23 mouse cellular contexts compared by ENCODE assay signal in the genomic region with DNA sequence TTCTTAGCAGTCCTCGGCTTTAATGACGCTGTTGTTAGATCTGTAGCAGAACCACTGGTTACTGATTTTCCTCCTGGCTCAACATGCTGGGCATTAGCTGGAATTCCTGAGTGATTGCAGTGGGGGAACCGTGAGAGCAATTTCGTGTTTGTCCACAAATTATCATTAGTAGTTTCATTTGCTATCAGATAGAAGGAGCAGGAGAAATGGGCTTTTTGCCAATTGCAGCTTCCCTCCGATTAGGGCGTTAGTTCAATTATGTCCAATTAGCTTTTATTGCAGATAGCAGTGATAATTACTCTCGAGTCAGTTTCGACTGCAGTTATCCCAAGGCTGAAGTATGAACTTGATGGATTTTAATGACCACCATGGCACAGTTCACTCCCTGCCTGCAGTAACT. TPM values are rescaled to one million over a fixed set of nuclear protein-coding genes. Genes with fewer than 3 reads are reported as not detected.
DNase-seq lines count a peak whose midpoint lies in the region; ATAC-seq and TF ChIP-seq lines count a peak whose summit lies in the region.
"Had no signal": no experiment of that assay in that cellular context is flagged by ENCODE, and none has a peak within 500 bp of the region (broad histone marks: within the 10 kb centered on the region; RNA-seq: fewer than 3 reads in every experiment).

No protein-coding gene starts in this region.

- TF ChIP-seq CTCF in intestine, postnatal 0 days (IDR thresholded peaks at IDR 0.05; ENCODE audit: low read depth), result no peak

- no peaks in the 10 kb centered on the region for H3K36me3 ChIP-seq in hindbrain, embryonic 13.5 days
- H3K36me3 ChIP-seq in hindbrain, embryonic 10.5 days, result peaks cover 8% of the 10 kb centered on the region; the same call in 1 of the 2 replicates
- no peaks in the 10 kb centered on the region for H3K36me3 ChIP-seq in neural tube, embryonic 13.5 days
- peaks cover 5% of the 10 kb centered on the region for H3K36me3 ChIP-seq in intestine, postnatal 0 days (ENCODE audit: control insufficient read depth, insufficient read depth)
- H3K36me3 ChIP-seq: embryonic facial prominence, embryonic 15.5 days; neural tube, embryonic 12.5 days; stomach, embryonic 15.5 days had no signal

- ATAC-seq in hindbrain, embryonic 13.5 days (ENCODE audit: low FRiP score), result no peak
- ATAC-seq in neural tube, embryonic 13.5 days (ENCODE audit: low read depth), result no peak
- no peak for ATAC-seq in intestine, postnatal 0 days
- ATAC-seq: inflammation-experienced regulatory T-cells, adult 6 months had no signal

- H3K4me3 ChIP-seq in hindbrain, embryonic 13.5 days, result no peak overlapping the region
- H3K4me3 ChIP-seq in hindbrain, embryonic 10.5 days, result no peak overlapping the region
- no peak overlapping the region for H3K4me3 ChIP-seq in neural tube, embryonic 13.5 days
- no peak overlapping the region for H3K4me3 ChIP-seq in intestine, postnatal 0 days (ENCODE audit: low read depth, low read length)
- H3K4me3 ChIP-seq: embryonic facial prominence, embryonic 15.5 days; limb, embryonic 10.5 days; neural tube, embryonic 12.5 days; stomach, embryonic 15.5 days had no signal

- H3K27me3 ChIP-seq in hindbrain, embryonic 13.5 days, result no peaks in the 10 kb centered on the region
- H3K27me3 ChIP-seq in hindbrain, embryonic 10.5 days (ENCODE audit: insufficient read depth, poor library complexity, severe bottlenecking), result no peaks in the 10 kb centered on the region
- no peaks in the 10 kb centered on the region for H3K27me3 ChIP-seq in neural tube, embryonic 13.5 days
- no peaks in the 10 kb centered on the region for H3K27me3 ChIP-seq in intestine, postnatal 0 days (replicated peaks; ENCODE audit: control insufficient read depth, insufficient read depth, low read length)
- H3K27me3 ChIP-seq: embryonic facial prominence, embryonic 15.5 days; neural tube, embryonic 12.5 days; stomach, embryonic 15.5 days had no signal

- H3K27ac ChIP-seq in hindbrain, embryonic 13.5 days, result peak overlapping the region; percentile 67
- H3K27ac ChIP-seq in hindbrain, embryonic 10.5 days, result no peak overlapping the region
- H3K27ac ChIP-seq in neural tube, embryonic 13.5 days (replicated peaks), result peak overlapping the region; percentile 80
- no peak overlapping the region for H3K27ac ChIP-seq in intestine, postnatal 0 days (ENCODE audit: low read depth, low read length)
- H3K27ac ChIP-seq: embryonic facial prominence, embryonic 15.5 days; limb, embryonic 10.5 days; neural tube, embryonic 12.5 days; stomach, embryonic 15.5 days had no signal

- no peak for DNase-seq in hindbrain, embryonic 10.5 days (ENCODE audit: low spot score)
- DNase-seq in neural tube, embryonic 10.5 days (ENCODE audit: extremely low spot score, low spot score), result no peak
- no peak for DNase-seq in urinary bladder, adult 2 months (ENCODE audit: low spot score)
- no peak for DNase-seq in thymus, adult 18-20 months
- DNase-seq: adrenal gland, postnatal 25 days; cerebellum, adult 11-12 months; cerebellum, postnatal 25 days; heart, postnatal 10 days; kidney, postnatal 36 days; layer of hippocampus, adult 9-11 months; lung, adult 18-20 months; lung, postnatal 36 days; right cerebral cortex, postnatal 25 days; thymus, adult 2 months had no signal

- H3K9ac ChIP-seq in hindbrain, embryonic 13.5 days, result no peak overlapping the region
- no peak overlapping the region for H3K9ac ChIP-seq in neural tube, embryonic 13.5 days
- H3K9ac ChIP-seq in intestine, postnatal 0 days (ENCODE audit: low read depth, low read length), result no peak overlapping the region
- H3K9ac ChIP-seq: embryonic facial prominence, embryonic 15.5 days; neural tube, embryonic 12.5 days; stomach, embryonic 15.5 days had no signal

- 71% methylated on average over 8 of the region's 8 CpGs for WGBS in hindbrain, embryonic 13.5 days
- 92% methylated on average over 8 of the region's 8 CpGs for WGBS in hindbrain, embryonic 10.5 days
- WGBS in neural tube, embryonic 13.5 days, result 38% methylated on average over 8 of the region's 8 CpGs
- 37% methylated on average over 8 of the region's 8 CpGs for WGBS in intestine, postnatal 0 days

- no peaks in the 10 kb centered on the region for H3K9me3 ChIP-seq in hindbrain, embryonic 13.5 days
- H3K9me3 ChIP-seq in hindbrain, embryonic 10.5 days, result no peaks in the 10 kb centered on the region
- H3K9me3 ChIP-seq in neural tube, embryonic 13.5 days, result no peaks in the 10 kb centered on the region
- no peaks in the 10 kb centered on the region for H3K9me3 ChIP-seq in intestine, postnatal 0 days (ENCODE audit: control insufficient read depth)
- H3K9me3 ChIP-seq: embryonic facial prominence, embryonic 15.5 days; limb, embryonic 10.5 days; neural tube, embryonic 12.5 days; stomach, embryonic 15.5 days had no signal

- no peak overlapping the region for H3K4me2 ChIP-seq in hindbrain, embryonic 13.5 days
- H3K4me2 ChIP-seq in neural tube, embryonic 13.5 days, result no peak overlapping the region
- peak overlapping the region; percentile 17; the same call in 1 of the 2 replicates for H3K4me2 ChIP-seq in intestine, postnatal 0 days (replicated peaks; ENCODE audit: low read depth)
- H3K4me2 ChIP-seq: embryonic facial prominence, embryonic 15.5 days; liver, embryonic 11.5 days; neural tube, embryonic 12.5 days; stomach, embryonic 15.5 days had no signal

- peaks cover 34% of the 10 kb centered on the region for H3K4me1 ChIP-seq in hindbrain, embryonic 13.5 days (replicated peaks)
- H3K4me1 ChIP-seq in hindbrain, embryonic 10.5 days (replicated peaks), result 0 out of 2 replicates have a peak, but pooled peaks cover 4% of the 10 kb centered on the region
- H3K4me1 ChIP-seq in neural tube, embryonic 13.5 days (replicated peaks), result peaks cover 51% of the 10 kb centered on the region
- H3K4me1 ChIP-seq in intestine, postnatal 0 days (replicated peaks; ENCODE audit: control insufficient read depth, insufficient read depth, low read length), result peaks cover 3% of the 10 kb centered on the region; the same call in 1 of the 2 replicates
- H3K4me1 ChIP-seq: limb, embryonic 10.5 days; stomach, embryonic 15.5 days had no signal

RNA-seq across cellular contexts. Expression of a gene that starts 35.0 kb away (rescaled TPM):
- 28.2 and 31.4 TPM in 2 replicates for polyA plus RNA-seq in hindbrain, embryonic 13.5 days (2015; fragmentation: Nextera tagmentation; extraction: Ambion mirVana)
- 29.2 and 33.8 TPM in 2 replicates for polyA plus RNA-seq in hindbrain, embryonic 10.5 days (2016; fragmentation: Nextera tagmentation; extraction: Ambion mirVana)
- 27.3 and 28.8 TPM in 2 replicates for polyA plus RNA-seq in neural tube, embryonic 13.5 days (2015; fragmentation: Nextera tagmentation; extraction: Ambion mirVana)
- 10.6 and 11.5 TPM in 2 replicates for polyA plus RNA-seq in intestine, postnatal 0 days (2015; fragmentation: Nextera tagmentation; extraction: Ambion mirVana)
- polyA plus RNA-seq in urinary bladder, adult 2 months (2012; rRNA removed), result 6.1 and 10.1 TPM in 2 replicates

RNA-seq across cellular contexts. Expression of a gene that starts 35.9 kb away (rescaled TPM):
- polyA plus RNA-seq in hindbrain, embryonic 13.5 days (2015; fragmentation: Nextera tagmentation; extraction: Ambion mirVana), result 125 and 127 TPM in 2 replicates
- 124 and 163 TPM in 2 replicates for polyA plus RNA-seq in hindbrain, embryonic 10.5 days (2016; fragmentation: Nextera tagmentation; extraction: Ambion mirVana)
- 128 and 131 TPM in 2 replicates for polyA plus RNA-seq in neural tube, embryonic 13.5 days (2015; fragmentation: Nextera tagmentation; extraction: Ambion mirVana)
- 30.8 and 30.9 TPM in 2 replicates for polyA plus RNA-seq in intestine, postnatal 0 days (2015; fragmentation: Nextera tagmentation; extraction: Ambion mirVana)
- 20.4 and 26.1 TPM in 2 replicates for polyA plus RNA-seq in urinary bladder, adult 2 months (2012; rRNA removed)

RNA-seq across cellular contexts. Expression of a gene that starts 47.0 kb away (rescaled TPM):
- polyA plus RNA-seq in hindbrain, embryonic 13.5 days (2015; fragmentation: Nextera tagmentation; extraction: Ambion mirVana), result 6.6 and 6.7 TPM in 2 replicates
- 11.3 and 12.1 TPM in 2 replicates for polyA plus RNA-seq in hindbrain, embryonic 10.5 days (2016; fragmentation: Nextera tagmentation; extraction: Ambion mirVana)
- 8.2 and 8.3 TPM in 2 replicates for polyA plus RNA-seq in neural tube, embryonic 13.5 days (2015; fragmentation: Nextera tagmentation; extraction: Ambion mirVana)
- polyA plus RNA-seq in intestine, postnatal 0 days (2015; fragmentation: Nextera tagmentation; extraction: Ambion mirVana), result 5.7 and 5.8 TPM in 2 replicates
- 14.4 and 19.7 TPM in 2 replicates for polyA plus RNA-seq in urinary bladder, adult 2 months (2012; rRNA removed)

RNA-seq across cellular contexts. Expression of a gene that starts 47.1 kb away (rescaled TPM):
- 7.0 and 8.3 TPM in 2 replicates for polyA plus RNA-seq in hindbrain, embryonic 13.5 days (2015; fragmentation: Nextera tagmentation; extraction: Ambion mirVana)
- 7.0 and 8.9 TPM in 2 replicates for polyA plus RNA-seq in hindbrain, embryonic 10.5 days (2016; fragmentation: Nextera tagmentation; extraction: Ambion mirVana)
- polyA plus RNA-seq in neural tube, embryonic 13.5 days (2015; fragmentation: Nextera tagmentation; extraction: Ambion mirVana), result 10.2 and 11.1 TPM in 2 replicates
- polyA plus RNA-seq in intestine, postnatal 0 days (2015; fragmentation: Nextera tagmentation; extraction: Ambion mirVana), result 14.1 and 16.1 TPM in 2 replicates
- polyA plus RNA-seq in urinary bladder, adult 2 months (2012; rRNA removed), result 24.1 and 33.5 TPM in 2 replicates

RNA-seq across cellular contexts. Expression of a gene that starts 49.3 kb away (rescaled TPM):
- polyA plus RNA-seq in hindbrain, embryonic 13.5 days (2015; fragmentation: Nextera tagmentation; extraction: Ambion mirVana), result 31.5 and 32.0 TPM in 2 replicates
- 40.6 and 41.4 TPM in 2 replicates for polyA plus RNA-seq in hindbrain, embryonic 10.5 days (2016; fragmentation: Nextera tagmentation; extraction: Ambion mirVana)
- polyA plus RNA-seq in neural tube, embryonic 13.5 days (2015; fragmentation: Nextera tagmentation; extraction: Ambion mirVana), result 29.8 and 31.3 TPM in 2 replicates
- 12.2 and 13.0 TPM in 2 replicates for polyA plus RNA-seq in intestine, postnatal 0 days (2015; fragmentation: Nextera tagmentation; extraction: Ambion mirVana)
- 23.0 and 28.0 TPM in 2 replicates for polyA plus RNA-seq in urinary bladder, adult 2 months (2012; rRNA removed)

Comparison
In these comparisons a context has a peak if more than half of its experiments do, and no peak if none do; other contexts are left out.
1. H3K27ac ChIP-seq: peak in hindbrain, embryonic 13.5 days (single experiment) and neural tube, embryonic 13.5 days (single experiment); none in hindbrain, embryonic 10.5 days (single experiment) and intestine, postnatal 0 days (single experiment).